Mouse (Mus musculus) layer of hippocampus, adult 8-10 months (tissue): ENCODE results near the gene Pld1. TPM values are rescaled to one million over a fixed set of nuclear protein-coding genes. Genes with fewer than 3 reads are reported as not detected.

Experiments used
- DNase-seq, 2 experiments: peaks; one replicate each; pipeline ENCODE4 v3.0.0; 2022; ENCODE audit warnings: low spot score in 2 of 2
- total RNA-seq, 4 experiments: library from RNA; stranded (reverse); gene quantifications; 2 replicates each; pipeline ENCODE4 v1.2.4; 2022

Gene Pld1
- total RNA-seq, 4 experiments from 2014 or later: 7.9 to 13.7 (median 11.4) TPM

DNA sequence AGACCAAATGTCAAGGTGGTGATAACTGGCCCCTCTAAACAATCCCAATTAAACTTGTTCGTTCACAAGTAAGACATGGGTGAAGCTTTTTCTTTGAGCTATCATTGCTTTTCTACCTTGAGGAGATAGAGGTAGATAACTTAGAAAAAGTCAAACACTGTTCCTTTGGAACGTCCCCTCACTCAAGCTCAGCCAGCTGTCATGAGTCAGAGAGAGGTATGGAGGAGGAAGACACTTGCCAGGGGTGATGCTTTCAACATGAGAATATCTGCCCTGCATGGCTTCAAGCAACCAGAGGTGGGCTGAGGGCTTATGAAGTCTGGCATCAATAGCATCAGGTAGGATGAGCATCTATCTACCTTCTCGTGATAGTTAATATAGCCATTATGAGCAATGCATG is 207.0 kb downstream of the Pld1 start:
- DNase-seq: no peak

DNA sequence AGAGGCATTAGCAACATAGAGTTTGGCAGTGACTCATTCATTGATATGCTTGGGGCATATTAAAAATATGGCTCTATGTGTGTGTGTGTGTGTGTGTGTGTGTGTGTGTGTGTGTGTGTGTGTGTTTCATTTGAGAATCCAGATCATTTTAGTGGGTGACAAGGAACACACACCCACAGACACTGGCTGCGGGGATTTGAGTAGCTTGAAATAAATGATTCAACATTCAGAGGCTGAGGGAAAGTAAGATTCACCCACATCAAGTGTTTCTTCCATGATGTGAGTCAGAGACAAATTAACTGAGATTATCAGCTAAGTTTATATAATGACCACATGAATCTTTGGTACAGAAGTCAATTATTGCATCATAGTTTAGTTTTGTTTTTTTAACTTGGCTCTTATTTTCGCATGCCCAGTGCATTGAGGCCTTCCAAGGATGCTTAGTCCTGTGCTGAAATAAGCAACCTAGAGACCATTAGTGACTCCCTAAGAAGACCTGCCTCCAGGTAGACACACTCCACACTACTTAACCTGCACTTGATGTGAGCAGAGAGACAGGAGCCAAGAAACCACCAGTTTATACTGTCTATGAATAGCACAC is 211.3 kb downstream of the Pld1 start:
- DNase-seq: no peak

DNA sequence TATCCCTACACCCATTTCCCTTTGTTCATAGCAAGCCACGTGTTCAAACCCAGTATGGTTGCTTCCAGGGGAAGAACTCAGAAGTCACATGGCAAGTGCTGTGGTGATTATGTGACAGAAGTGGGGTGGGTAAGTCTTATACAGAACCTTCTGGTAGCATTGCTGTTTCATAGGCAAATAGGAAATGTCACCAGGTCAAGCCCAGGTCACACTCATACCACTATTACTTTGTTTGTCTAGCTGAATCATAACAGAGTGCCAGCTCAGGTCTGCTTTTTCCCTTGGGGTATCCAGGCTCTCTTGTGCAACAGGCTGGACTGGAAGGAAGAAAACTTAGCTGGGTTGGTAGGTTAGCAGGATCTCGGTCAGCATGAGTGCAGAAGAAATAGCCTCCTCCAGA is 219.5 kb downstream of the Pld1 start:
- no peak for DNase-seq

DNA sequence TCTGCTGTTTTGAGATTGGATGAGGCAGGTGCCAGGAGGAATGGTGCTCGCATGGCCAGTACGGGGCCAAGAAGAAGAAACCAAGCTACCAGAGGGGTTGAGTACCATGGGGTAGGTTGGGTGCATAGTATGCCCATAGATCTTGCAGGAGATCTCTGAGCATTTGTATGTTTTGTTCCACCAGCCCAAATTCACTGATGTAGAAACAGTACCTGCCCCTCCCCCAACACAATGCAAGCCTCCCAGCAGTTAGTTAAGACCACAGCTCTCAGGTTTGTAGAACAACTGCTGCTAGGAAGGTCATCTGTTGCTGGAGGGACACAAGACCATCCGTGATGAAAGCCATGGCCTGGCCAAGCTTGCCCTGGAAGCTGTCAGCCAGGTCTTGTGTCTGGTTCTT is 220.4 kb downstream of the Pld1 start:
- DNase-seq: no peak

DNA sequence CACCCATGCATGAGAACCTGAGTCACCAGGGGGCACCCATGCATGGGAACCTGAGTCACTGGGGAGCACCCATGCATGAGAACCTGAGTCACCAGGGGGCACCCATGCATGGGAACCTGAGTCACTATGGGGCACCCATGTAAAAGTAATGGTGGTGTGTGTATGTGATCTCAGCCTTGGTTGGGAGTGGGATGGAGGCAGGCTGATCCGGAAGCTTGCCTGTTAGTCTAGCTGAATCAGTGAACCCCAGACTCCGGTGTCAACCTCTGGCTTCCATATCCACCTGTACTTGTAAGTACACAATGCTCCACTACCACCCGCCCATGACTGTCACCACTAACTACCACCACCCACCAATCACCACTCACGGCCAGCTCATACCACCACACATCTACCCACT is 223.9 kb downstream of the Pld1 start:
- DNase-seq: no peak

DNA sequence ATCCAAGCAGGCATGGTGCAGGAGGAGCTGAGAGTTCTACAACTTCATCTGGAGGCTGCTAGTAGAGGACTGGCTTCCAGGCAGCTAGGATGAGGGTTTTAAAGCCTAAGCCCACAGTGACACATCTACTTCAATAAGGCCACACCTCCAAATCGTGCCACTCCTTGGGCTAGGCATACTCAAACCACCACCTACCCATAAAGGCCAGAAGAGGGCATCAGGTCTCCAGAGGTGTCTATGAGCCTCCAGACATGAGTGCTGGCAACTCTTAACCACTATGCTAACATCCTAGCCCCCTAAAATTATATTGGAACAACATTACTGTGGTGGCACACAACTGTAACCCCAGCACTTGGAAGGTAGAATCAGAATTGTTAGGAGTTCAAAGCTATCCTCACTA is 226.2 kb downstream of the Pld1 start:
- DNase-seq: no peak

DNA sequence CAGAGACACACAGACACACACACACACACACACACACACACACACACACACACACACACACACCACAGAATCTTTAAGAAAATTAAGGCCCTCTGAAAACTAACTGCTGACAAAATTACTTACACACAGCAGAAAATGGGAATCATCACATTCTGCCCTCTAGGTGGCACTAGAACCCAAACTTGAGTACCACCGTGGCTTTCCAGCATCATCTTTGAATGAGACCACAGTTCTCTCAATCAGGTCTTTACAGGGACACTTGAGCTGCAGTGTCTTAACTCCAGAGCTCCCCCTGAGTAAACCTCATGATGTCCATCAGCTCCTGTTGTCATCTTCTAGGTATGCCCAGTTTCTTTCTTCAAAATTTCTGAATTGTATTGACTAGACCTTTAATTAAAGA is 227.1 kb downstream of the Pld1 start:
- peak; percentile 45 to 77 for DNase-seq

DNA sequence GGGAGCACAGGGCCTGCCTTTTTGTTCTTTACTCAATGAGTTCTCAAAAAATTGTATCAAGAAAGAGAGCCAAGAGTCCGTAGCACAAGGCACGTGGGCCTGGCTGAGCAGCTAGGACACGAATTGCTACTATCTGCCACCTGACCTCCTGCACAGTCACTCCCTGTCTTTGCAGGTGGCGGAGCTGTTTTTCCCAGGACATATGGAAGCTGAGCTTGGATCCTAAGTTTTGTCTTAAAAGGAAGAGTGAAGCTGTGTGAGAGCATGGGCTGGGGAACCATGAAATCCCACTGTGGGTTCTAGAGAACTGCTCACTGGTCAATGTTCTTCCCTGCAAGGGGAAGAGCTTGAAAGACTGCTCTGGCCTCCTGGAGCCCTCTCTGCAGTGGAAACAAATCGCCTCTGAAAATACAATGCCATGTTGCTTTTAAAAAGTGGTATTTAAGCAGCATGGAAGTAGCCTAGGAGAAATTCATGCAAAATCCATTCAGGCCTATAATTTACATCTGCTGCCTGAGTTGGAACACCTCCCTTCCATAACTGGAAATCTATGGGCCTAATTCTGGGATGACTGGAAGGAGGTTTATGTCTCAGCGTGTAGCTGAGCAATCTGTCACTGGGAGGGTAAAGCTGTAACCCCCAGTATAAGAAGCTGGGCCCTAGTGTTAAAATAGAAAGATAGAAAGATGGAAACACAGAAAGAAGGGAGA is 229.5 kb downstream of the Pld1 start:
- DNase-seq: no peak

DNA sequence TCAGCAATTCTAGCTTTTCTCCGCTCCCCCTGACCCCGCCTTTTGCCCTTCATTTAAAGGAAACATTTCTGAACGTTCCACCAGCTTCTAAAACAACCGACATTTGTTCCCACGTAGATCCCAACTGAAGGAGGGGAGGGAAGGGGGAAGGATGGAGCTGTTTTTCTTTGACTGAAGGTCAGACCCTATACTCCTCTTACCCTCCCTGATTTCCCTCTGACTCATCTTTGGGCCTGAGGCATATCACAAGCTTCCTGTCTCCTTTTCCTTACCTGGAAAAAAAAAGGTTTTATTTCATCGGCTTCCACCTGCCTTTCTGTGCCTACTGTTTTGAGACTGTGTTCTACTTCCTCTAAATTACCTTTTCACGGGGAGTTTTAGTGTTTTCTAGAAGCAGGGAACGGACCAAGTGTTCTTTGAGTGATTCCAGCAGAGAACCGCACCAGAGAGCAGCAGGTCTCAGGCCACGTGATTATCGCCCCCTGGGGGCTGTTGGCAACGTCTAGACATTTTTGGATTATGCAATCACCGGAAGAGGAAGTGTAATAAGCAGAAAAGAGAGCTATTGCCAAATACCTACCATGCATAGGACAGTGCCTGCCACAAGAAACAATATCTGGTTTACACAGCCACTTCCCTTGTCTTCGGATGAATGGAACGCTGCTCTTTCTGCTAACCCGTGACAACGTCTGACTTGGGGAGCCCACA is 232.6 kb downstream of the Pld1 start:
- DNase-seq: no peak

DNA sequence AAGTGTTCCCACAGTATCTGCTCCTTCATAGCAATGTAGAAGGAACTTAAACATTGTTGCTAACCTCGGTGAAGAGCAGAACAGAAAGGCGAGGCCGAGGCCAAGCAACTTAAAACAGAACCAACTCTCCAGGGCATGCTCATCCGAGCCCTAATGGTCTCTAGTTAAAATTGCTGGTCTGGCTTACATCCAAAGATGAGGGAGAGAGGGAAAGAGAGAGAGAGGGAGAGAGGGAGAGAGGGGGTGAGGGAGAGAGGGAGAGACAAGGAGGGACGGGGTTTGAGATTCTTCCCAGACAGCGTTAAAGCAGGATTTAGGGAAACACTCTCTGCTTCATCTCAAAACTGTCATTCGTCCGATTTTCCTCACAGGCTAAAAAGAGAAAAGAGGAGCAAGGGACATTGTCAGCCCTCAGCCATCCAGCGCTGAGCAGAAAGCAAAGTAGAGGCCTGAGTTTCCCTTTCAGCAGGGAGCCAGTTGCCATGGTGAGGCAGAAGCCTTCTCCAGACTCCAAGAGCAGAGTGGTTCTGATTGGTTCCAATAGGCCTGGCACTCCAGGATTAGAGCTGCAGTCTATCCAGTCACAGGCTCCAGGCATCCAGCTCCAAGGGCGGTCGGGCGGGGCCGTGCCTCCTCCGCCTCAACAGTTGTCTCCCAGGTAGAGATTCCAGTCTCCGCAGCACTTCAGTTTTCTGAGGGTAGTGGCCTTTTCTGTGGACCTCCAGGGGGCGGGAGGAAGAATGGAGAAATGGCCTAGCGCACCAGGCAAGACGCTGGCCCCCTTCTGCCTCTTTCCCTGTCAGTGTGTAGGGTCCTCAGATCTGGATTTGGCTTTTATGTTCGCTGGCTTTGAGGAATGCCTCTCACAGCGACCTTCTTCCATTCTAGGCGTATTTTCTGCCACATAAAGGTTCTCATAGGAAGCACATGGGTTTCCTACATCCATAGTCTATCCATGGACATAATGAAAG is 237.8 kb downstream of the Pld1 start:
- DNase-seq: peak; percentile 89 to 93

DNA sequence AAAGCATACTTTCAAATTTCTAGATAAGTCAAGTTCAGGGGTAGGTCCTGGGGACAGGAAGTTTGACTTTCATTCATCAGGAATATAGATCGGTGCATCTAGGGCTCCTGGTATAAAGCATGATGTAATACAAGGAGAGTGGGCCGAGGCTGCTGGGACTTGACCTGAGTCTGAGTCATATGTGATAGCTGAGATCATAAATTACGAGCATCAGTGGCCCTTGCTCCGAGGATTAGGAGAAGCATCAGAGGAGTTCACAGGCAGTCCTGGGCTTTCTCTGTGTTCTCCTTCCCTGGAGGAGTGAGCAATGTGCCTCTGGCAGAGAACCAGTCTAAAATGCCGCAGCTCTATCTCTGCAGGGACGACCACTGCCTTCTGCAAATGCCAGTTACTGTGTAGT is 239.8 kb downstream of the Pld1 start:
- no peak for DNase-seq

Other genes starting within 250 kb of the Pld1 start
- gene Fndc3b, start 227.4 kb upstream of the Pld1 start, total RNA-seq: 10 to 100 TPM; 17.7 to 23.4 (median 21.2) TPM
- 1 to 10 TPM; 1.9 to 4.9 (median 2.7) TPM for gene Tmem212, start 42.3 kb upstream of the Pld1 start, total RNA-seq